Mouse (Mus musculus): ENCODE measurements around the gene Serpina3a. TPM values are rescaled to one million over a fixed set of nuclear protein-coding genes. Genes with fewer than 3 reads are reported as not detected.

Gene Serpina3a
- polyA plus RNA-seq, 1 experiment from 2014 or later = not detected

DNA sequence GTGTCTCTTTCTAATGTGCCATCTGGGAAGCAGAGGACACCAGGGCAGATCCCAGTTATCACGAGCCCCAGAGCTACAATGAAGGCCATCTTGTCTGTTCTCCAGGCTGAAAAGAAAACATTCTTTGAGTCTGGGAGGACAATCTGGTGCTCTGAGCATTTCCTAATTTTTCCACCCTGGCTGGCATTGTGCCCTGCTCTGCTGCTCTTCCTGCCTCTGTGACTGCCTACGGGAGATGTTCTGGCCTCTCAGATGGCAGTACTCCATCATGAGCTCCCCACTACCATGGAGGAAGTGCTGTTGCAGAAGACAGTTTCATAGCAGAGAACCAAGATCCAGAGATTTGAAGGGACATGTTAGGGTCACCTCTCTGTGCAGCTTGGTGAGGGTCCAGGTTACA, 39.5 kb downstream of the Serpina3a start:
- Histone ChIP-seq H3K9me3 (no peaks in the 10 kb centered on the region), H3K36me3 (no peaks in the 10 kb centered on the region), H3K27ac (no peak overlapping the region), H3K9ac (no peak overlapping the region), H3K4me1 (replicated peaks) (no peaks in the 10 kb centered on the region), H3K4me3 (no peak overlapping the region), H3K4me2 (no peak overlapping the region), H3K27me3 (no peaks in the 10 kb centered on the region)
- ATAC-seq (ENCODE audit: low FRiP score) = no peak
- WGBS = 90% methylated on average over 2 of the region's 2 CpGs

GRCm38 (mm10) chr12:104153041-104153645, 40.6 kb downstream of the Serpina3a start:
- Histone ChIP-seq H3K9ac (no peak overlapping the region), H3K36me3 (no peaks in the 10 kb centered on the region), H3K4me1 (replicated peaks) (no peaks in the 10 kb centered on the region), H3K27me3 (no peaks in the 10 kb centered on the region), H3K27ac (no peak overlapping the region), H3K4me2 (no peak overlapping the region), H3K9me3 (no peaks in the 10 kb centered on the region), H3K4me3 (no peak overlapping the region)
- WGBS = 90% methylated on average over 3 of the region's 3 CpGs
- no peak for ATAC-seq (ENCODE audit: low FRiP score)

- Histone ChIP-seq H3K9ac (no peak within 1 kb of the TSS), H3K4me2 (no peak within 1 kb of the TSS), H3K4me3 (no peak within 1 kb of the TSS), H3K27ac (no peak within 1 kb of the TSS), H3K27me3 (no peaks in the 10 kb centered on the region), H3K4me1 (replicated peaks) (no peaks in the 10 kb centered on the region), H3K9me3 (no peaks in the 10 kb centered on the region), H3K36me3 (no peaks in the 10 kb centered on the region)
- ATAC-seq (ENCODE audit: low FRiP score) = no peak
- WGBS = 86% methylated on average over 2 of the region's 2 CpGs
Observed at GRCm38 (mm10) chr12:104153656-104154055, 41.1 kb downstream of the Serpina3a start, which contains the start of gene Serpina3c. TSS of gene Serpina3c (minus strand) at chr12:104153870.

Other genes with a start within 250 kb of the Serpina3a start
- 0.31 TPM in 1 of 2 replicates, not detected in the other for gene Serpina1a, start 249.2 kb upstream of the Serpina3a start, polyA plus RNA-seq (2015; fragmentation: Nextera tagmentation; extraction: Ambion mirVana)
- gene Serpina1c, start 207.8 kb upstream of the Serpina3a start, polyA plus RNA-seq (2015; fragmentation: Nextera tagmentation; extraction: Ambion mirVana) = 0.18 TPM in 1 of 2 replicates, not detected in the other
- 0.27 TPM in 1 of 2 replicates, not detected in the other for gene Serpina1e, start 153.7 kb upstream of the Serpina3a start, polyA plus RNA-seq (2015; fragmentation: Nextera tagmentation; extraction: Ambion mirVana)
- not detected in 2 replicates for gene Serpina11, start 122.8 kb upstream of the Serpina3a start, polyA plus RNA-seq (2015; fragmentation: Nextera tagmentation; extraction: Ambion mirVana)
- gene Serpina9, start 99.0 kb upstream of the Serpina3a start, polyA plus RNA-seq (2015; fragmentation: Nextera tagmentation; extraction: Ambion mirVana) = not detected in 2 replicates
- gene Serpina12, start 68.3 kb upstream of the Serpina3a start, polyA plus RNA-seq (2015; fragmentation: Nextera tagmentation; extraction: Ambion mirVana) = not detected in 2 replicates
- not detected in 2 replicates for gene Serpina5, start 11.6 kb upstream of the Serpina3a start, polyA plus RNA-seq (2015; fragmentation: Nextera tagmentation; extraction: Ambion mirVana)
- not detected in 2 replicates for gene Serpina3b, start 15.3 kb downstream of the Serpina3a start, polyA plus RNA-seq (2015; fragmentation: Nextera tagmentation; extraction: Ambion mirVana)
- not detected in 2 replicates for gene Serpina3c, start 41.1 kb downstream of the Serpina3a start, polyA plus RNA-seq (2015; fragmentation: Nextera tagmentation; extraction: Ambion mirVana)
- 0.26 TPM in 1 of 2 replicates, not detected in the other for gene Serpina3f, start 101.8 kb downstream of the Serpina3a start, polyA plus RNA-seq (2015; fragmentation: Nextera tagmentation; extraction: Ambion mirVana)
- gene Serpina3g, start 123.5 kb downstream of the Serpina3a start, polyA plus RNA-seq (2015; fragmentation: Nextera tagmentation; extraction: Ambion mirVana) = 0.97 and 1.4 TPM in 2 replicates
- gene Serpina3i, start 150.4 kb downstream of the Serpina3a start, polyA plus RNA-seq (2015; fragmentation: Nextera tagmentation; extraction: Ambion mirVana) = not detected in 2 replicates
- gene Serpina3j, start 201.8 kb downstream of the Serpina3a start, polyA plus RNA-seq (2015; fragmentation: Nextera tagmentation; extraction: Ambion mirVana) = not detected in 2 replicates
- gene Serpina3k, start 225.8 kb downstream of the Serpina3a start, polyA plus RNA-seq (2015; fragmentation: Nextera tagmentation; extraction: Ambion mirVana) = not detected in 2 replicates
- gene Serpina3m, start 225.8 kb downstream of the Serpina3a start, polyA plus RNA-seq (2015; fragmentation: Nextera tagmentation; extraction: Ambion mirVana) = not detected in 2 replicates